Mouse (Mus musculus) midbrain, embryonic 13.5 days (tissue): ENCODE measurements around the gene Lrrfip2. TPM values are rescaled to one million over a fixed set of nuclear protein-coding genes. Genes with fewer than 3 reads are reported as not detected.

Experiments
- ATAC-seq: fragments of 200-750 bp; cut with Nextera tagmentation; 2 replicates; pipeline ENCODE4 v1.8.0; 2017; ENCODE audit warnings: mild to moderate bottlenecking, moderate TSS enrichment, moderate library complexity
- H3K27ac ChIP-seq: fragments of 300-500 bp; sonication (generic); 2 replicates; pipeline ENCODE4 v1.5.1; 2015; ENCODE audit warnings: inconsistent platforms, mild to moderate bottlenecking, moderate library complexity
- H3K27me3 ChIP-seq: fragments of 300-500 bp; sonication (generic); 2 replicates; pipeline ENCODE4 v1.6.1; 2015; ENCODE audit warnings: mild to moderate bottlenecking, inconsistent platforms
- H3K36me3 ChIP-seq: fragments of 300-500 bp; sonication (generic); 2 replicates; pipeline ENCODE4 v1.6.1; 2015; ENCODE audit warnings: mild to moderate bottlenecking, inconsistent platforms
- H3K4me1 ChIP-seq: fragments of 300-500 bp; sonication (generic); replicated peaks from 2 replicates; pipeline ENCODE4 v1.6.1; 2015; ENCODE audit warnings: inconsistent platforms
- H3K4me2 ChIP-seq: fragments of 300-500 bp; sonication (generic); replicated peaks from 2 replicates; pipeline ENCODE4 v1.6.1; 2015; ENCODE audit warnings: moderate library complexity, mild to moderate bottlenecking, inconsistent platforms
- H3K4me3 ChIP-seq: fragments of 300-500 bp; sonication (generic); replicated peaks from 2 replicates; pipeline ENCODE4 v1.5.1; 2015; ENCODE audit warnings: mild to moderate bottlenecking, inconsistent platforms
- H3K9ac ChIP-seq: fragments of 300-500 bp; sonication (generic); replicated peaks from 2 replicates; pipeline ENCODE4 v1.6.1; 2015; ENCODE audit warnings: mild to moderate bottlenecking, inconsistent platforms
- H3K9me3 ChIP-seq: fragments of 300-500 bp; sonication (generic); 2 replicates; pipeline ENCODE4 v1.6.1; 2016; ENCODE audit warnings: mild to moderate bottlenecking, inconsistent platforms
- WGBS: fragments of 180-500 bp; shearing (Covaris S2); methylation state at CpG from one replicate; pipeline ENCODE4 v1.1.7; 2015; 5-methylcytosine and 5-hydroxymethylcytosine counted together
- polyA plus RNA-seq: library from polyadenylated mRNA; unstranded; fragments of >200 nt; fragmentation: Nextera tagmentation; extraction: Ambion mirVana; gene quantifications from 2 replicates; pipeline ENCODE4 v1.2.1, GENCODE M21; 2015

The Lrrfip2 gene
- polyA plus RNA-seq, 1 experiment from 2014 or later = 47.6 TPM

- no peak overlapping the region; the same call in 1 of the 2 replicates for H3K9ac ChIP-seq
- H3K9me3 ChIP-seq = no peaks in the 10 kb centered on the region
- H3K4me2 ChIP-seq = no peak overlapping the region
- H3K27ac ChIP-seq = no peak overlapping the region
- peaks cover 8% of the 10 kb centered on the region for H3K4me1 ChIP-seq
- H3K36me3 ChIP-seq = no peaks in the 10 kb centered on the region
- no peak overlapping the region for H3K4me3 ChIP-seq
- no peak for ATAC-seq
- no peaks in the 10 kb centered on the region for H3K27me3 ChIP-seq
- WGBS = 62% methylated on average over 9 of the region's 9 CpGs
Measured at GRCm38 (mm10) chr9:111092657-111093056, 24.7 kb upstream of the Lrrfip2 start.

GRCm38 (mm10) chr9:111093094-111093493 is 24.3 kb upstream of the Lrrfip2 start:
- no peak overlapping the region for H3K4me3 ChIP-seq
- no peak overlapping the region; the same call in 1 of the 2 replicates for H3K9ac ChIP-seq
- no peak for ATAC-seq
- peaks cover 8% of the 10 kb centered on the region for H3K4me1 ChIP-seq
- no peak overlapping the region for H3K4me2 ChIP-seq
- 39% methylated on average over 5 of the region's 5 CpGs for WGBS
- no peaks in the 10 kb centered on the region for H3K27me3 ChIP-seq
- H3K36me3 ChIP-seq = no peaks in the 10 kb centered on the region
- H3K27ac ChIP-seq = no peak overlapping the region
- H3K9me3 ChIP-seq = no peaks in the 10 kb centered on the region

GRCm38 (mm10) chr9:111094626-111095025 is 22.8 kb upstream of the Lrrfip2 start:
- Histone ChIP-seq H3K9ac (no peak overlapping the region), H3K9me3 (no peaks in the 10 kb centered on the region), H3K4me2 (no peak overlapping the region), H3K4me1 (no peaks in the 10 kb centered on the region), H3K4me3 (no peak overlapping the region), H3K27ac (no peak overlapping the region), H3K27me3 (no peaks in the 10 kb centered on the region), H3K36me3 (no peaks in the 10 kb centered on the region)
- WGBS = 86% methylated on average over 5 of the region's 5 CpGs
- no peak for ATAC-seq

GRCm38 (mm10) chr9:111095710-111096109 is 21.7 kb upstream of the Lrrfip2 start:
- Histone ChIP-seq H3K4me1 (no peaks in the 10 kb centered on the region), H3K4me2 (no peak overlapping the region), H3K9me3 (no peaks in the 10 kb centered on the region), H3K36me3 (no peaks in the 10 kb centered on the region), H3K4me3 (no peak overlapping the region), H3K27me3 (no peaks in the 10 kb centered on the region), H3K9ac (no peak overlapping the region), H3K27ac (no peak overlapping the region)
- no peak for ATAC-seq
- WGBS = 87% methylated on average over 7 of the region's 7 CpGs

- Histone ChIP-seq H3K27me3 (no peaks in the 10 kb centered on the region), H3K4me2 (no peak overlapping the region), H3K9ac (no peak overlapping the region), H3K9me3 (no peaks in the 10 kb centered on the region), H3K4me3 (no peak overlapping the region), H3K36me3 (no peaks in the 10 kb centered on the region), H3K27ac (no peak overlapping the region), H3K4me1 (no peaks in the 10 kb centered on the region)
- no peak for ATAC-seq
- WGBS = 88% methylated on average over 16 of the region's 16 CpGs
Measured at GRCm38 (mm10) chr9:111096419-111097326, 20.7 kb upstream of the Lrrfip2 start.

GRCm38 (mm10) chr9:111097543-111097942 is 19.8 kb upstream of the Lrrfip2 start:
- H3K27ac ChIP-seq = no peak overlapping the region
- WGBS = 64% methylated on average over 6 of the region's 6 CpGs
- ATAC-seq = no peak

GRCm38 (mm10) chr9:111100406-111100805 is 17.0 kb upstream of the Lrrfip2 start:
- Histone ChIP-seq H3K4me2 (no peak overlapping the region), H3K4me3 (no peak overlapping the region), H3K27ac (no peak overlapping the region), H3K9me3 (no peaks in the 10 kb centered on the region), H3K36me3 (no peaks in the 10 kb centered on the region), H3K9ac (no peak overlapping the region), H3K4me1 (no peaks in the 10 kb centered on the region), H3K27me3 (no peaks in the 10 kb centered on the region)
- no peak for ATAC-seq
- 91% methylated on average over 3 of the region's 3 CpGs for WGBS

More at GRCm38 (mm10) chr9:111097543-111097942, 19.8 kb upstream of the Lrrfip2 start:
- no peaks in the 10 kb centered on the region for H3K9me3 ChIP-seq
- no peak overlapping the region for H3K9ac ChIP-seq
- H3K4me2 ChIP-seq = no peak overlapping the region
- no peaks in the 10 kb centered on the region for H3K27me3 ChIP-seq
- H3K4me1 ChIP-seq = no peaks in the 10 kb centered on the region
- no peaks in the 10 kb centered on the region for H3K36me3 ChIP-seq
- H3K4me3 ChIP-seq = no peak overlapping the region

GRCm38 (mm10) chr9:111103293-111103692 is 14.1 kb upstream of the Lrrfip2 start:
- no peak for ATAC-seq
- Histone ChIP-seq H3K9ac (no peak overlapping the region), H3K36me3 (no peaks in the 10 kb centered on the region), H3K9me3 (no peaks in the 10 kb centered on the region), H3K4me2 (no peak overlapping the region), H3K27me3 (no peaks in the 10 kb centered on the region), H3K4me3 (no peak overlapping the region), H3K27ac (no peak overlapping the region), H3K4me1 (no peaks in the 10 kb centered on the region)
- WGBS = 89% methylated on average over 5 of the region's 5 CpGs

GRCm38 (mm10) chr9:111103893-111104292 is 13.5 kb upstream of the Lrrfip2 start:
- no peak overlapping the region for H3K27ac ChIP-seq
- ATAC-seq = no peak
- H3K4me1 ChIP-seq = no peaks in the 10 kb centered on the region
- H3K4me3 ChIP-seq = no peak overlapping the region
- no peaks in the 10 kb centered on the region for H3K36me3 ChIP-seq
- H3K4me2 ChIP-seq = no peak overlapping the region
- no peaks in the 10 kb centered on the region for H3K9me3 ChIP-seq
- no peak overlapping the region for H3K9ac ChIP-seq
- H3K27me3 ChIP-seq = no peaks in the 10 kb centered on the region
- WGBS = 94% methylated on average over 5 of the region's 5 CpGs

GRCm38 (mm10) chr9:111107863-111108262 is 9.5 kb upstream of the Lrrfip2 start:
- ATAC-seq = no peak
- Histone ChIP-seq H3K36me3 (no peaks in the 10 kb centered on the region), H3K9me3 (no peaks in the 10 kb centered on the region), H3K9ac (no peak overlapping the region), H3K4me2 (no peak overlapping the region), H3K4me3 (no peak overlapping the region), H3K27me3 (no peaks in the 10 kb centered on the region), H3K4me1 (no peaks in the 10 kb centered on the region), H3K27ac (no peak overlapping the region)
- WGBS = 87% methylated on average over 3 of the region's 3 CpGs

GRCm38 (mm10) chr9:111117794-111118251 is 431 bp downstream of the Lrrfip2 start:
- WGBS = under 1% methylated on average over 55 of the region's 56 CpGs
- Histone ChIP-seq H3K36me3 (no peaks in the 10 kb centered on the region), H3K9ac (peak overlapping the region; percentile 87), H3K27me3 (no peaks in the 10 kb centered on the region), H3K4me2 (peak overlapping the region; percentile 76), H3K9me3 (no peaks in the 10 kb centered on the region), H3K27ac (peak overlapping the region; percentile 89), H3K4me3 (peak overlapping the region; percentile 90), H3K4me1 (peaks cover 25% of the 10 kb centered on the region)
- peak; percentile 96 for ATAC-seq

- Histone ChIP-seq H3K36me3 (no peaks in the 10 kb centered on the region), H3K4me2 (peak overlapping the region; percentile 76), H3K27ac (peak overlapping the region; percentile 89), H3K4me1 (peaks cover 25% of the 10 kb centered on the region), H3K9ac (peak overlapping the region; percentile 87), H3K27me3 (no peaks in the 10 kb centered on the region), H3K9me3 (no peaks in the 10 kb centered on the region), H3K4me3 (peak overlapping the region; percentile 90)
- ATAC-seq = peak; percentile 94
- whole genome bisulfite sequencing = under 1% methylated on average over 45 of the region's 52 CpGs
Measured at GRCm38 (mm10) chr9:111118252-111118890, 979 bp downstream of the Lrrfip2 start.
